Mouse (Mus musculus) neutrophil, adult 5-6 weeks (primary cell): ENCODE data around the gene Akap14. TPM values are rescaled to one million over a fixed set of nuclear protein-coding genes. Genes with fewer than 3 reads are reported as not detected.
A peak's percentile ranks its signal among the peaks of the same experiment; 100 is the strongest.

Experiments used
- ATAC-seq: fragments of 151-379, 151-347 bp; 2 replicates; pipeline ENCODE4 v1.8.0; 2017; ENCODE audit warnings: mild to moderate bottlenecking, moderate TSS enrichment; ENCODE audit not compliant: insufficient number of reproducible peaks, poor library complexity, low FRiP score, severe bottlenecking; ENCODE audit errors: extremely low read depth
- total RNA-seq: library from RNA; stranded (forward); fragments of 200-1000 nt; gene quantifications from 2 replicates; pipeline ENCODE4 v1.2.3, GENCODE M21; 2017

The Akap14 gene
- total RNA-seq, 1 experiment from 2014 or later = not detected

GRCm38 (mm10) chrX:37110193-37110880 lies 58.3 kb downstream of the Akap14 start, which contains the start of gene Upf3b:
Gene Upf3b, minus strand, starts transcription at chrX:37110322.
- ATAC-seq = peak; percentile 98

- peak; percentile 20 for ATAC-seq
Observed at GRCm38 (mm10) chrX:37109526-37110192, 59.0 kb downstream of the Akap14 start.

DNA sequence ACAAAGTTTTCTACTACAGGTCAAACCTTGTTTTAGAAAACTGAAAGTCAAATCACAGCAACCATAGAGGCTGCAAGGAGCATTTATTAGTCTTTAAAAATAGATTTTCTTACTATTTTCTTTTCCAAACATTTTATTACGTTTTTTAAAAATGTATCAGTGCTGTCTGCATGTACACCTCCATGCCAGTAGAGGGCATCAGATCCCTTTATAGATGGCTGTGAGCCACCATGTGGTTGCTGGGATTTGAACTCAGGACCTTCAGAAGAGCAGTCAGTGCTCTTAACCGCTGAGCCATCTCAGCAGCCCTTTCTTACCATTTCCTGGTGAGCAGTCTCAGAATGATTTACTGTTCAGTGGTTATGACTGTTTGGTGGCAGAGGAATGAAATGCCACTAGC lies 64.8 kb downstream of the Akap14 start:
- no peak for ATAC-seq

Other genes starting within 250 kb of the Akap14 start
- 74.5 and 78.8 TPM in 2 replicates for gene Sept6, start 177.0 kb downstream of the Akap14 start, total RNA-seq
- gene Sowahd, start 120.0 kb downstream of the Akap14 start, total RNA-seq = not detected in 2 replicates
- gene Rpl39, start 83.4 kb downstream of the Akap14 start, total RNA-seq = 888 and 1,013 TPM in 2 replicates
- gene Upf3b, start 58.5 kb downstream of the Akap14 start, total RNA-seq = 51.4 and 64.9 TPM in 2 replicates
- 26.3 and 28.1 TPM in 2 replicates for gene Nkap, start 42.0 kb downstream of the Akap14 start, total RNA-seq
- gene Ndufa1, start 22.3 kb upstream of the Akap14 start, total RNA-seq = 42.2 and 70.6 TPM in 2 replicates
- gene Rnf113a1, start 22.4 kb upstream of the Akap14 start, total RNA-seq = 3.3 and 4.4 TPM in 2 replicates
- gene Gm9, start 42.2 kb upstream of the Akap14 start, total RNA-seq = not detected in 2 replicates
- gene Rhox1, start 53.4 kb upstream of the Akap14 start, total RNA-seq = not detected in 2 replicates
- not detected in 2 replicates for gene Rhox2a, start 76.1 kb upstream of the Akap14 start, total RNA-seq
- not detected in 2 replicates for gene Rhox3a, start 81.1 kb upstream of the Akap14 start, total RNA-seq
- not detected in 2 replicates for gene Rhox4a, start 96.5 kb upstream of the Akap14 start, total RNA-seq
- not detected in 2 replicates for gene Rhox3a2, start 211.2 kb upstream of the Akap14 start, total RNA-seq
- not detected in 2 replicates for gene Rhox4a2, start 222.0 kb upstream of the Akap14 start, total RNA-seq
- gene Rhox2b, start 243.2 kb upstream of the Akap14 start, total RNA-seq = not detected in 2 replicates